Mouse (Mus musculus) layer of hippocampus, postnatal 14 days (tissue): Measurements from ENCODE around the gene Spock2. TPM values are rescaled to one million over a fixed set of nuclear protein-coding genes. Genes with fewer than 3 reads are reported as not detected.
A peak's percentile ranks its signal among the peaks of the same experiment; 100 is the strongest.
"Not testable (repeated sequence)": the region's sequence is repeated elsewhere in the genome, so short reads cannot be mapped to it uniquely, and the experiment has no call there.

Experiments used
- DNase-seq, 2 experiments: peaks; one replicate each; pipeline ENCODE4 v3.0.0; 2021 to 2022; ENCODE audit warnings: low spot score in 2 of 2, mixed read lengths in 1 of 2
- total RNA-seq, 2 experiments: library from RNA; stranded (reverse); gene quantifications; 2 replicates each; pipeline ENCODE4 v1.2.3; 2021

Spock2 gene
- total RNA-seq, 2 experiments from 2014 or later: 497 to 522 TPM

GRCm38 (mm10) chr10:60107448-60107847 is 1.4 kb downstream of the Spock2 start:
- no peak for DNase-seq

GRCm38 (mm10) chr10:60108321-60109111 is 2.5 kb downstream of the Spock2 start:
- DNase-seq: peak in 1 of 2 experiments; percentile 45

- DNase-seq: no peak
Measured at GRCm38 (mm10) chr10:60109336-60109735, 3.3 kb downstream of the Spock2 start.

GRCm38 (mm10) chr10:60109989-60110388 is 4.0 kb downstream of the Spock2 start:
- DNase-seq: no peak

GRCm38 (mm10) chr10:60110908-60111475 is 5.0 kb downstream of the Spock2 start:
- no peak for DNase-seq

- DNase-seq: no peak
Measured at GRCm38 (mm10) chr10:60113965-60114690, 8.1 kb downstream of the Spock2 start.

GRCm38 (mm10) chr10:60115345-60116185 is 9.5 kb downstream of the Spock2 start:
- peak; percentile 86 to 95 for DNase-seq

GRCm38 (mm10) chr10:60116997-60117396 is 11.0 kb downstream of the Spock2 start:
- no peak for DNase-seq

- no peak for DNase-seq
Measured at GRCm38 (mm10) chr10:60118464-60118863, 12.4 kb downstream of the Spock2 start.

- DNase-seq: no peak
Measured at GRCm38 (mm10) chr10:60120630-60121029, 14.6 kb downstream of the Spock2 start.

GRCm38 (mm10) chr10:60124078-60124477 is 18.1 kb downstream of the Spock2 start:
- no peak for DNase-seq

GRCm38 (mm10) chr10:60125529-60126327 is 19.7 kb downstream of the Spock2 start:
- DNase-seq: no peak

GRCm38 (mm10) chr10:60128287-60128686 is 22.3 kb downstream of the Spock2 start:
- DNase-seq: no peak

GRCm38 (mm10) chr10:60130504-60130903 is 24.5 kb downstream of the Spock2 start:
- no peak for DNase-seq

GRCm38 (mm10) chr10:60133501-60133900 is 27.5 kb downstream of the Spock2 start:
- no peak for DNase-seq

- DNase-seq: no peak
Measured at GRCm38 (mm10) chr10:60134201-60134600, 28.2 kb downstream of the Spock2 start.

- DNase-seq: not testable (repeated sequence)
Measured at GRCm38 (mm10) chr10:60136010-60136409, 30.0 kb downstream of the Spock2 start.

GRCm38 (mm10) chr10:60136935-60137334 is 30.9 kb downstream of the Spock2 start:
- no peak for DNase-seq

- DNase-seq: no peak
Measured at GRCm38 (mm10) chr10:60138680-60139079, 32.7 kb downstream of the Spock2 start.

- no peak for DNase-seq
Measured at GRCm38 (mm10) chr10:60140751-60141150, 34.7 kb downstream of the Spock2 start.
